Mouse (Mus musculus): ENCODE data around the gene Ccdc63.

DNA sequence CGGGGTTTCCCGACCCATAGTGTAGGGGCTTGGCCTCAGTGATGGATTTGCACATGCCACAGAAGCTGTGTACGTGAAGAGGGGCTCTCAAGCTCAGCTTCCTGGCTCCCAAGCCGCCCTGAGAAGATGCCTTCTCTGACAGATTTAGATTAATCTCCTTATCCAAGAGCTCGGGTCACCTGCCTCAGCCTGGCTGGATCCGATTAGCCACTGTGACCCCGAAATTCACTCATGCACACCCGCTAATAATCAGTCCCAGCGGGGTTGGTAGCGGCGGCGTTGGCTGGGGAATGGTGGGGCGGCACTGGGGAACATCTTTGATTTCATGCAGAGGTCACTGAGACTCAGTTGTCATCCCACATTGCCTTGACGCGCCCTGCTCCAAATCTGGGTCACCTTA is 1.8 kb downstream of the Ccdc63 start:
- no peak for TF ChIP-seq GATA2 (IDR thresholded peaks at IDR 0.05; ENCODE audit: borderline replicate concordance, low read depth, low read length)
- no peak for TF ChIP-seq CTCF (IDR thresholded peaks at IDR 0.05; ENCODE audit: low read depth, low read length)
- no peak for TF ChIP-seq GATA1 (IDR thresholded peaks at IDR 0.05; ENCODE audit: borderline replicate concordance, low read length)
